Mouse (Mus musculus): ENCODE measurements around the gene Tstd1. TPM values are rescaled to one million over a fixed set of nuclear protein-coding genes. Genes with fewer than 3 reads are reported as not detected.

Gene Tstd1
- polyA plus RNA-seq, 1 experiment, result 79.7 TPM

- no peaks in the 10 kb centered on the region for H3K36me3 ChIP-seq (ENCODE audit: control insufficient read depth, insufficient read depth, low read length)
- H3K4me3 ChIP-seq (ENCODE audit: insufficient read depth, low read depth, low read length), result no peak overlapping the region
- 77% methylated on average over 9 of the region's 9 CpGs for WGBS
- no peak for TF ChIP-seq CTCF (conservative IDR thresholded peaks at IDR 0.05; ENCODE audit: insufficient read depth, insufficient read length, low read depth, low read length)
- no peak for TF ChIP-seq POLR2A (IDR thresholded peaks at IDR 0.05; ENCODE audit: low read depth, low read length)
- no peak overlapping the region for H3K27ac ChIP-seq (ENCODE audit: insufficient read depth, low read depth, low read length)
- H3K27me3 ChIP-seq (replicated peaks; ENCODE audit: control insufficient read depth, insufficient read depth, low read length), result no peaks in the 10 kb centered on the region
- DNase-seq, result no peak
- H3K4me1 ChIP-seq (ENCODE audit: control insufficient read depth, insufficient read depth, low read length), result no peaks in the 10 kb centered on the region
These were observed 15.7 kb upstream of the Tstd1 start for GRCm38 (mm10) chr1:171402991-171403390.

- no peaks in the 10 kb centered on the region for H3K27me3 ChIP-seq (replicated peaks; ENCODE audit: control insufficient read depth, insufficient read depth, low read length)
- 83% methylated on average over 5 of the region's 5 CpGs for WGBS
- no peak for TF ChIP-seq CTCF (conservative IDR thresholded peaks at IDR 0.05; ENCODE audit: insufficient read depth, insufficient read length, low read depth, low read length)
- TF ChIP-seq POLR2A (IDR thresholded peaks at IDR 0.05; ENCODE audit: low read depth, low read length), result no peak
- no peak overlapping the region for H3K4me3 ChIP-seq (ENCODE audit: insufficient read depth, low read depth, low read length)
- H3K4me1 ChIP-seq (ENCODE audit: control insufficient read depth, insufficient read depth, low read length), result no peaks in the 10 kb centered on the region
- no peak for DNase-seq
- H3K36me3 ChIP-seq (ENCODE audit: control insufficient read depth, insufficient read depth, low read length), result no peaks in the 10 kb centered on the region
- H3K27ac ChIP-seq (ENCODE audit: insufficient read depth, low read depth, low read length), result no peak overlapping the region
These were observed 11.4 kb upstream of the Tstd1 start for GRCm38 (mm10) chr1:171407263-171407662.

GRCm38 (mm10) chr1:171410231-171410630, 8.4 kb upstream of the Tstd1 start:
- Histone ChIP-seq H3K4me1 (ENCODE audit: control insufficient read depth, insufficient read depth, low read length) (no peaks in the 10 kb centered on the region), H3K36me3 (ENCODE audit: control insufficient read depth, insufficient read depth, low read length) (no peaks in the 10 kb centered on the region; the same call in 1 of the 2 replicates), H3K27me3 (replicated peaks; ENCODE audit: control insufficient read depth, insufficient read depth, low read length) (no peaks in the 10 kb centered on the region), H3K27ac (ENCODE audit: insufficient read depth, low read depth, low read length) (no peak overlapping the region), H3K4me3 (ENCODE audit: insufficient read depth, low read depth, low read length) (no peak overlapping the region)
- 89% methylated on average over 1 of the region's 1 CpGs for WGBS
- TF ChIP-seq CTCF (conservative IDR thresholded peaks at IDR 0.05; ENCODE audit: insufficient read depth, insufficient read length, low read depth, low read length) (no peak), POLR2A (IDR thresholded peaks at IDR 0.05; ENCODE audit: low read depth, low read length) (no peak)
- no peak for DNase-seq

GRCm38 (mm10) chr1:171410947-171411484, 7.7 kb upstream of the Tstd1 start, which contains the start of gene Usf1:
Gene Usf1, plus strand, starts transcription at chr1:171411313.
- WGBS, result under 1% methylated on average over 36 of the region's 36 CpGs
- no peaks in the 10 kb centered on the region for H3K27me3 ChIP-seq (replicated peaks; ENCODE audit: control insufficient read depth, insufficient read depth, low read length)
- DNase-seq, result peak; percentile 97
- H3K4me1 ChIP-seq (ENCODE audit: control insufficient read depth, insufficient read depth, low read length), result no peaks in the 10 kb centered on the region
- TF ChIP-seq CTCF (conservative IDR thresholded peaks at IDR 0.05; ENCODE audit: insufficient read depth, insufficient read length, low read depth, low read length), result no peak
- peak; percentile 67 for TF ChIP-seq POLR2A (IDR thresholded peaks at IDR 0.05; ENCODE audit: low read depth, low read length)
- H3K36me3 ChIP-seq (ENCODE audit: control insufficient read depth, insufficient read depth, low read length), result no peaks in the 10 kb centered on the region; the same call in 1 of the 2 replicates
- H3K4me3 ChIP-seq (ENCODE audit: insufficient read depth, low read depth, low read length), result peak within 1 kb of the TSS; percentile 97
- H3K27ac ChIP-seq (ENCODE audit: insufficient read depth, low read depth, low read length), result peak within 1 kb of the TSS; percentile 98

- H3K4me1 ChIP-seq (ENCODE audit: control insufficient read depth, insufficient read depth, low read length), result no peaks in the 10 kb centered on the region
- H3K4me3 ChIP-seq (ENCODE audit: insufficient read depth, low read depth, low read length), result peak overlapping the region; percentile 97
- no peaks in the 10 kb centered on the region for H3K27me3 ChIP-seq (replicated peaks; ENCODE audit: control insufficient read depth, insufficient read depth, low read length)
- TF ChIP-seq CTCF (conservative IDR thresholded peaks at IDR 0.05; ENCODE audit: insufficient read depth, insufficient read length, low read depth, low read length) (no peak), POLR2A (IDR thresholded peaks at IDR 0.05; ENCODE audit: low read depth, low read length) (no peak)
- peak overlapping the region; percentile 91 for H3K27ac ChIP-seq (ENCODE audit: insufficient read depth, low read depth, low read length)
- 1% methylated on average over 39 of the region's 39 CpGs for WGBS
- no peaks in the 10 kb centered on the region; the same call in 1 of the 2 replicates for H3K36me3 ChIP-seq (ENCODE audit: control insufficient read depth, insufficient read depth, low read length)
- no peak for DNase-seq
These were observed 7.2 kb upstream of the Tstd1 start for GRCm38 (mm10) chr1:171411492-171411941.

- Histone ChIP-seq H3K4me3 (ENCODE audit: insufficient read depth, low read depth, low read length) (peak overlapping the region; percentile 97), H3K4me1 (ENCODE audit: control insufficient read depth, insufficient read depth, low read length) (no peaks in the 10 kb centered on the region), H3K27ac (ENCODE audit: insufficient read depth, low read depth, low read length) (peak overlapping the region; percentile 91), H3K27me3 (replicated peaks; ENCODE audit: control insufficient read depth, insufficient read depth, low read length) (no peaks in the 10 kb centered on the region), H3K36me3 (ENCODE audit: control insufficient read depth, insufficient read depth, low read length) (no peaks in the 10 kb centered on the region; the same call in 1 of the 2 replicates)
- WGBS, result 1% methylated on average over 20 of the region's 20 CpGs
- peak; percentile 44 for DNase-seq
- TF ChIP-seq CTCF (conservative IDR thresholded peaks at IDR 0.05; ENCODE audit: insufficient read depth, insufficient read length, low read depth, low read length) (no peak), POLR2A (IDR thresholded peaks at IDR 0.05; ENCODE audit: low read depth, low read length) (no peak)
These were observed 6.7 kb upstream of the Tstd1 start for GRCm38 (mm10) chr1:171412001-171412441.

- Histone ChIP-seq H3K27ac (ENCODE audit: insufficient read depth, low read depth, low read length) (peak overlapping the region; percentile 91; the same call in 1 of the 2 replicates), H3K4me3 (ENCODE audit: insufficient read depth, low read depth, low read length) (peak overlapping the region; percentile 28), H3K36me3 (ENCODE audit: control insufficient read depth, insufficient read depth, low read length) (no peaks in the 10 kb centered on the region; the same call in 1 of the 2 replicates), H3K27me3 (replicated peaks; ENCODE audit: control insufficient read depth, insufficient read depth, low read length) (no peaks in the 10 kb centered on the region), H3K4me1 (ENCODE audit: control insufficient read depth, insufficient read depth, low read length) (no peaks in the 10 kb centered on the region)
- no peak for TF ChIP-seq CTCF (conservative IDR thresholded peaks at IDR 0.05; ENCODE audit: insufficient read depth, insufficient read length, low read depth, low read length)
- TF ChIP-seq POLR2A (IDR thresholded peaks at IDR 0.05; ENCODE audit: low read depth, low read length), result no peak
- DNase-seq, result peak; percentile 39
- 32% methylated on average over 3 of the region's 3 CpGs for WGBS
These were observed 6.2 kb upstream of the Tstd1 start for GRCm38 (mm10) chr1:171412446-171412845.

Measured in kidney, adult 2 months (tissue).